Mouse (Mus musculus) mouse trophoblast stem cell (cell line): ENCODE measurements around the gene Cyp26c1.

ENCODE experiments used
- in situ Hi-C, 2 experiments: fragments of 300-500 bp; cut with MseI, MboI; formaldehyde crosslinking; loops; 2 replicates in 1 of 2; 3 replicates in 1 of 2; pipeline ENCODE4 v1.15.1; 2025

Cyp26c1 gene

DNA sequence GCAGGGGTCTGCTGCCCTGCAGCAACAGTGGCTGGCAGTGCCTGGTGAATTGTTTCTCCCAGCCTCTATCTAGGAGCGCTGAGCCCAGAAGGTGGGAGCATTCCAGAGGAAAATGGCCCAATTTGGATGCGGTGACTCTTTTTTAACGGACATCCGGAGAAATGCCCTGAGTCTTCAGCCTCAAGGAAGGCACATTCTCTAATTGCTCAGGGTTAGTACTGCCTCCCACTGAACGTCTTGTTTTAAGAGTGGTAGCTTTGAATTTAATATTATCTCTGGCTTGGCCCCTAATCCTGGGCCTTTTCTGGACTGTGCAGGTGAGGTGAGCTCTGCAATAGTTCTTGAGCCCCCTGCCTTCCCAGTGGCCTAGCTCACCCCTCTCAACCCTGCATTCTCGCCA lies at the start of gene Cyp26c1:
Gene Cyp26c1, plus strand, starts transcription at position 301 of the 400 bp plus-strand sequence.
- in situ Hi-C loops, result no loop called here

- in situ Hi-C loops, result no loop called here
Measured at GRCm38 (mm10) chr19:37647994-37648393, 37.4 kb upstream of the Cyp26c1 start.

DNA sequence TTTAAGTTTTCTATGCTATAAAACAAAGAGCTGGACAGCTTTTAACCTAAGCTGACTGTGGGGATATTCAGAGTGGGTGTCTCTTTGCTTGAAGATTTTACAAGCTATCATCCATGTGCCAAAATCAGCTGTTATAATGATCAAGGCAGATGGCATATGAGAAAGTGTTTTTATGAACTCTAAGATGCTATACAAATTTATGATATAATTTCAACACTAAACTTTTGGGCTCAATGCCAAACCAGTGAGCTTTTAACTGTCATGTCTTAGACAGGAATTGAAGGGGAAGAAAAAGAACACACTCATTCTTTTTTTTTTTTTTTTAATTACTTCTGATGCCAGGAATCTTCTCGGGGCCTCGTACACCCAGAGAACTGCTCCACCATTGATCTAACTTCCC lies 34.9 kb upstream of the Cyp26c1 start:
- in situ Hi-C loops, result no loop called here

- in situ Hi-C loops, result no loop called here
Measured at GRCm38 (mm10) chr19:37654012-37654411, 31.4 kb upstream of the Cyp26c1 start.

GRCm38 (mm10) chr19:37656441-37656840 lies 28.9 kb upstream of the Cyp26c1 start:
- in situ Hi-C loops, result no loop called here

- in situ Hi-C loops, result no loop called here
Measured at GRCm38 (mm10) chr19:37665256-37665655, 20.1 kb upstream of the Cyp26c1 start.

GRCm38 (mm10) chr19:37667855-37668594 lies 17.4 kb upstream of the Cyp26c1 start:
- in situ Hi-C loops, result no loop called here

DNA sequence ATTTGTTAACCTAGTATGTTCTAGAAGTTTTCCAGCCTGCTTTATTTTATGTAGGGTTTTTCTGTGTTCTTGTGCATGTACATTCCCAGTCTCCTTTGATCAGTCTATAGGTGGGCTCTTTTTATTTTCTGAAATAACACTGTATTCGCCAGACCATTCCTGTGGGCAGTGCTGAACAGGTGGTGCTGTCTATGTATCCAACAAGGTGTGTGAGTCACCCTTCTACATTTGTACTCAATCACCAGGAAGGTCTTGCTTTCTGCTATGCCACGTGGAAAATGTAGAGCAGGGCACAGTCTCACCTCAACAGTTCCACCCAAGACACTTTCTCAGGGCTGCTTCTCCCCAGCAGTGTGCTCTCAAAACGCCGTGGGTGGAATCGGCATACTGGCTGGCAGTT lies 16.7 kb upstream of the Cyp26c1 start:
- in situ Hi-C loops, result no loop called here

GRCm38 (mm10) chr19:37669486-37669885 lies 15.9 kb upstream of the Cyp26c1 start:
- in situ Hi-C loops, result no loop called here

DNA sequence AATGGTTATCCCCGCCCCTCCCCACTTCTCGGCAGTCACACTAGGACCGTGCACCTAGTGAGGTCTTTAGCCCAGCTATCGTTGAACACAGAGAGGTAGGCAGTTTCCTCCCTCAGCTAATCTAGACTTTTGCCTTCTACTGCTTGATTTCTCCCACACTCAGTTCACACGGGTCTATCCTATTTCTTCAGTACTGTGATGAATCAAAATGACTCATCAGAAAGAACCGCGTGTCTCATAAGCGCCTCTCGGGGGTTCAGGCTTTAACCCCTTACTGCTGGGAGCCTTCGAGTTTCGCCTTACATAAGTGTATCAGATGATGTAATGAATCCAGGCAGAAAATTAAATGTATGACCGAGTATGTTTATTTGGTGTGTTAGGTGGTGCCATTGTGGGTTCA lies 12.0 kb upstream of the Cyp26c1 start:
- in situ Hi-C loops, result no loop called here

DNA sequence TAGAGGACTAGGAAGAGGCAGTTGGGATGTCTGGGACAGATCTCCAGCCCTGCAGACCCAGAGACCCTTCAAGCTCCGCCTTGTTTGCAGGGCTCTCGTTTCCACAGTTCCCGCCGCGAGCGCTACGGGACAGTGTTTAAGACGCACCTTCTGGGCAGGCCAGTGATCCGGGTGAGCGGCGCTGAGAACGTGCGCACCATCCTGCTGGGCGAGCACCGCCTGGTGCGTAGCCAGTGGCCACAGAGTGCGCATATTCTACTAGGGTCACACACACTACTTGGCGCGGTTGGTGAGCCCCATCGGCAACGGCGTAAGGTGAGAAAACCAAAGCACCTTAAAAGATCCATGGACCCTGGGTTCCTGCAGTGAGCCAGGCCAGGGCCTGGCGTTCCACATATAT lies 966 bp downstream of the Cyp26c1 start:
- in situ Hi-C loops, result no loop called here

GRCm38 (mm10) chr19:37686941-37687850 lies 1.8 kb downstream of the Cyp26c1 start:
- in situ Hi-C loops, result no loop called here

DNA sequence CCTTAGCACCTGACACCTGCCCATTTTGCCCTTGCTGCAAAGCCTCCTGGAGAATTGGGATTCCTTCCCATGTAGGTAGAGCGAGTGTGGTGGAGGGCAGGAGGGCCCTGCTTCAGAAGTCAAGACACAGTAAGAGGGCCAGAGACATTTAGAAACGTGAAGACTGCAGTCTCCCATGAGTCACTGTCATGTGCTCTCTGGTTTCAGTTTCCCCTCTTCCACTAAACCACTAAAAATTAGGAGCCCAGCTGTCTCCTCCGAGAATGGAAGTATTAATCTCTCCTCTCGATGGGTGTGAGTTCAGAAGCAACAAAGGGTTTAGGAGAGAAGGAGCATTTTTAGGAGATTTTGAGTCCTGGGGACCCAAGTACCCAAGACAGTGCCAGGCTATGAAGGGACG lies 4.1 kb downstream of the Cyp26c1 start:
- in situ Hi-C loops, result no loop called here

- in situ Hi-C loops, result no loop called here
Measured at GRCm38 (mm10) chr19:37690716-37691115, 5.3 kb downstream of the Cyp26c1 start.

- in situ Hi-C loops, result no loop called here
Measured at GRCm38 (mm10) chr19:37692879-37693278, 7.5 kb downstream of the Cyp26c1 start.

GRCm38 (mm10) chr19:37695146-37695545 lies 9.8 kb downstream of the Cyp26c1 start:
- in situ Hi-C loops, result no loop called here

- in situ Hi-C loops, result no loop called here
Measured at GRCm38 (mm10) chr19:37695762-37696602, 10.6 kb downstream of the Cyp26c1 start.

DNA sequence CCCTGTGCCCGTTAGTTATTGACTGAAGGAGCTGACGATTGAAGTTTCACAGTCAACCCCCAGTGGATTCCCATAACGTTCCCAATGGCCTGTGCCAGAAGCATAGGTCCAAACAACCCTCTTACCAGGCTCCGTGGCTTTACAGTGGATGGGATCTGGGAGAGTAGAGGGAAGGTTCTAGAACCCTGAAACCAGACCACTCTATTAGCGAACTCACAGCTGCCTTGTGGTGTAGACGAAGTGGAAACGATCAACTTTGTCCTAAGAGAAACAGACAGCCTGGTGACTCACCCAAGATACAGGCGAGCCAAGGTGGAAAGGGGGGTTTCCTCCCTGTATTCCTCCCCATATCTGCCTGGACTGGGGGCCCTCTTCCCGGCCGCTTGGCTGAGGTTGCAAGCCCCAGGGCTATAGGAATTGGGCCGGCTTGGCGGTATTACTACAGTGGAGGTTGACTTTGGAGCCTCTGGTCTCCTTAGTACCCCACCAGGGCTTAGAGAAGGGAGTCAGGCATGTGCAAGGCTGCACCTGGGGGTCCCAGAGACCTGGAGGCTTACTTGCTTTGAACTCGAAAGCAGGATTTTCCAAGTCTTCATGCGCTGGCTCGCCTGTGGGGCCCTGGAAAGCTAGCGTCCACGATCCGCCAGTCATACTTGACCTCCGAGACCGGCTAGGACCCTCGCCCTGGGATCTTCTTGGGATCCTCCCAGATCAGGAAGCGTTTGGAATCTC lies 11.4 kb downstream of the Cyp26c1 start:
- in situ Hi-C loops, result no loop called here

DNA sequence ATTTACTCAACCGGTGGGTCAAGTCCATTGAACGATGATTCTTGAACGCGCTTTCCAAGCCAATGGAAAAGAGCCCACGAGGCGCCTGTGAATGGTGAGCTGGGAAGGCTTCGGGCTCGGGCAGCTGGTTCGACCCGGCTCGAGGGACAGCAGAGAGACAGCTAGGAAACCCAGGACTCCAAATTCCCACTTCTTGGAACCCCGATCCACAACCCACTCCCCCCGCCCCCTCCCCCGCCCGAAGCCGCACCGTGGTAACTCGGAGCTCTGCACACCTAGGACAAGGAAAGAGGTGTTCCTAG lies 11.9 kb downstream of the Cyp26c1 start:
- in situ Hi-C loops, result no loop called here

- in situ Hi-C loops, result no loop called here
Measured at GRCm38 (mm10) chr19:37697651-37698272, 12.4 kb downstream of the Cyp26c1 start, which contains the start of gene Cyp26a1. Gene Cyp26a1 (plus strand): TSS chr19:37697798.
